Mouse (Mus musculus) olfactory bulb, adult 2 months (tissue): Measurements from ENCODE around the gene Atp2a3. TPM values are rescaled to one million over a fixed set of nuclear protein-coding genes. Genes with fewer than 3 reads are reported as not detected.
A peak's percentile ranks its signal among the peaks of the same experiment; 100 is the strongest.

Source experiments
- H3K27ac ChIP-seq: fragments of 200-500 bp; 2 replicates; pipeline ENCODE4 v1.5.1; 2012; ENCODE audit warnings: low read depth, low read length; ENCODE audit not compliant: insufficient read depth
- H3K4me1 ChIP-seq: fragments of 200-500 bp; 2 replicates; pipeline ENCODE4 v1.6.1; 2012; ENCODE audit warnings: low read length; ENCODE audit not compliant: control insufficient read depth, insufficient read depth
- H3K4me3 ChIP-seq: fragments of 200-500 bp; 2 replicates; pipeline ENCODE4 v1.5.1; 2012; ENCODE audit warnings: mild to moderate bottlenecking, low read depth, low read length, moderate library complexity; ENCODE audit not compliant: insufficient read depth
- CTCF ChIP-seq: fragments of 200-500 bp; IDR thresholded peaks from 2 replicates; pipeline ENCODE4 v1.5.1; 2012; ENCODE audit warnings: low read depth, mild to moderate bottlenecking, low read length, moderate library complexity; ENCODE audit not compliant: insufficient read depth
- POLR2A ChIP-seq: fragments of 200-500 bp; IDR thresholded peaks from 2 replicates; pipeline ENCODE4 v1.6.1; 2012; ENCODE audit warnings: mild to moderate bottlenecking, low read depth, low read length, moderate library complexity; ENCODE audit not compliant: insufficient read depth
- WGBS: fragments of 180-500 bp; shearing (Covaris S2); methylation state at CpG from one replicate; pipeline ENCODE4 v1.1.7; 2018; 5-methylcytosine and 5-hydroxymethylcytosine counted together
- polyA plus RNA-seq: library from polyadenylated mRNA; stranded (reverse); fragments of >200 nt; gene quantifications from 2 replicates; pipeline ENCODE4 v1.2.4, GENCODE M21; 2012; ENCODE audit warnings: low replicate concordance; ENCODE audit not compliant: missing spikeins, insufficient read depth, insufficient read length

Gene Atp2a3
- polyA plus RNA-seq, 1 experiment: not detected

DNA sequence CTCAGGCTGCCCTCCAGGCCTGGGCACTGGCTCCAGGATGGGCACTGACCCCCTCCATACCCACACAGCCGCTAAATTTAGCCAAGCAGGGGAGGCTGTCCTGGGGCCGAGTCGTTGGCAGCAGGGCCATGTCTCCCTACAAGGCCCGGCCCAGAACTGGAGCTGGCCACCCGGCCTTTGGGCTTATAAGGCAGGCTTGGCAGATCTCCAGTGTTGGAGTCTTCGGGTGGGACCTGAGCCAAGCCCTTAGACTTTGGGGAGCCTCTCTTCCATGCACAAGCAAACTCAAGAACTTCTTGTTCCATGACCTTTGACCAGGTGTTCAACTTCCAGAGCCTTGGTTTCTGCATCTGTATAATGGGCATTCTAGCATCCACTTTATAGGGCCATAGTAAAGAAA, 35.4 kb downstream of the Atp2a3 start:
- no peak for TF ChIP-seq CTCF
- no peak for TF ChIP-seq POLR2A
- WGBS: 58% methylated on average over 6 of the region's 6 CpGs
- no peak overlapping the region for H3K4me3 ChIP-seq
- H3K4me1 ChIP-seq: no peaks in the 10 kb centered on the region
- H3K27ac ChIP-seq: no peak overlapping the region

- TF ChIP-seq POLR2A (no peak), CTCF (no peak)
- no peaks in the 10 kb centered on the region for H3K4me1 ChIP-seq
- H3K27ac ChIP-seq: no peak overlapping the region
- 86% methylated on average over 2 of the region's 2 CpGs for WGBS
- H3K4me3 ChIP-seq: no peak overlapping the region
Observed at GRCm38 (mm10) chr11:72996781-72997180, 35.8 kb downstream of the Atp2a3 start.

DNA sequence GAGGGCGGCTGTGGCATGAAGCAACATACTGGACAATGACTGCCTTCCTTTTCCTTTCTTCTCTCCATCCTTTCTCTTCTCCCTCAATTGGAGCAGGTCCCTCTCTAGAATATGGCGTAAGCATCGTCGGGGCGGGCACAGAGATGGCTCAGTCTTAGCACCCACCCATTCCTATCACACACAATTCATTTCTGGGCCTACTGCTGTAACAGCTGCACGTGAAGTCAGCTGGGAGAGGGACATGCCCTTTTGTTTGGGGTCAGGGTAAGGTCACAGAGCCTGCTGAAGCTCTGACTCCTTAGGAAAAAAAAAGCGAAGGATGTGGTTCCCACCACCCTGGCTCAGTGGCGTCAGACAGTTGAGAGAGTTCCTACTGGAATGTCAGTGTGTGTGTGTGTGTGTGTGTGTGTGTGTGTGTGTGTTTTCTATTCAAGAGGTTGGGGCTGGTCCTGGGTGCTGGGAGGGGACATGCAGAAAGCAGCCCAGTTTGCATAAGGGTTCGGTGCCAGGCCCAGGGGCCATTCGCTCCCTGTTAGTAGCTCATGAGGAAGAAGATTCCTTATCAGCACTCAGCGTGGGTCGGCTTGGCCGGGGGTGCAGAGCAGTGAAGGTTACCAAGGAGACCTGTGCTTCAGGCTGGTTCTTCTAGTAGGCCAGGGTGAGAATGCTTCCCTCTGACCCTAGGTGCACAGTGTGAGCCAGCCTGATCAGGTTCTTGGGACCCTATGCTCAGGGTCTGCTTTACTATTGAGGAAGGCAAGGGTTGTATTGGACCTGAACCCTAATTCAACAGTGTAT, 36.8 kb downstream of the Atp2a3 start:
- WGBS: 89% methylated on average over 13 of the region's 13 CpGs
- TF ChIP-seq POLR2A (no peak), CTCF (no peak)
- Histone ChIP-seq H3K4me3 (no peak overlapping the region), H3K4me1 (no peaks in the 10 kb centered on the region), H3K27ac (no peak overlapping the region)

DNA sequence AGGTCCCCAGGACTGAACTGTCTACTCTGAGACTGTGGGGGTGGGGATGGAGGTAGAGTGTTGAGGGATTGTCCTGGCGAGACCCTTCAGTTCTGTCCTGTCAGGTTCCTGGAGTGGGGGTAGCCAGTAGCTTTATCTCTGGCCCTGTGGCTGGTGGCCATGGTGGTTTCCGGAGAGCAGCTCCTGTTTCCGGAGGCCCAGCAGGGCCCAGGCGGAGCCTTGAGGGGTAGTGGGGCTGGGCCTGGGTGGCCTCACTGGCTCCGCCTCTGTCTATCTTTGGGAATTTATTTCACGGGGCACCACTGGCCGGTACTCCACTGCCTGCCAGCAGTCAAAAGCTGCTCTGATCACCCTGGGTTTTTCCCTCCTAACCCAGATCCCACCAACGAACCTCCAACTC, 37.8 kb downstream of the Atp2a3 start, which contains the start of gene P2rx1:
Gene P2rx1, plus strand, starts transcription at position 333 of the 400 bp plus-strand sequence.
- no peaks in the 10 kb centered on the region for H3K4me1 ChIP-seq
- H3K27ac ChIP-seq: no peak within 1 kb of the TSS
- 73% methylated on average over 8 of the region's 8 CpGs for WGBS
- no peak for TF ChIP-seq POLR2A
- TF ChIP-seq CTCF: no peak
- no peak within 1 kb of the TSS for H3K4me3 ChIP-seq

DNA sequence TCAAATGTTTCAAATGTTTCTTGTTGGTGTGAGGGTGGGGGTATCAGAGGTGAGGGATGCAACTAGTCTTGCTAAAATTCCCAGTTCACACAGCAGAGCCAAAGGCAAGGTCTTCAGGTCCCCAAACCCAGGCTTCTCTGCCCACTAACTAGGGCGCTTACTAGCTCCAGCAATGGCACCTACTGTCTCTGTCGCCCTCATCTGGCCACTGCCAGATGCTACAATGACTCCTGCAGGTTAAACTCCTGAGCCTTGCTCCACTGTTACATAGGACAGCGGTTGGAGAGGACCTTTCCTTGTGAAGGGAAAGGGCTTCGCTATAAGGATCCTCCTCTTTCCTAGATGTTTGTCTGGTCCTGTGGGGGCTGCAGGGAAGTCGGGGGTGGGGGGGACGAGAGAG, 40.1 kb downstream of the Atp2a3 start:
- Histone ChIP-seq H3K27ac (no peak overlapping the region), H3K4me3 (no peak overlapping the region), H3K4me1 (no peaks in the 10 kb centered on the region)
- WGBS: 16% methylated on average over 6 of the region's 6 CpGs
- TF ChIP-seq POLR2A (no peak), CTCF (peak; percentile 36; the same call in 1 of the 2 replicates)

DNA sequence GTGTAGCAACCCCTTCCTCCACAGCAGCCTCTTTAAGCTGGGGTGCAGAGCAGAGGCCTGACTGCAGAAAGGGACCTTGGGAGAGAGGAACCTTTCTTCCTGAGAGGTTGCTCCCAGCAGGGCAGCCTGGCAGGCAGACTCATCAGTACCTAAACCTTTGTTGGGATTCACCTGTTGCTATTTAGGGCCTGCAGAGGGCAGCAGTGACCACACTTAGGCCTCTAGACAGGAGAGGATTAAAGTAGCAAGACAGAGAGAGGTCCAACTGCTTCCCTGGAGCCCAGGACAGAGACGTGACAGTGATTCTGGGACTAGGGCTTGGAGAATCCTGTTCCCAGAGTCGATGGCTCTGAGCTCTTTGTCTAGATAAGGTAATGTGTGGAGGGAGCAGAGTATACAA, 45.4 kb downstream of the Atp2a3 start:
- Histone ChIP-seq H3K4me3 (no peak overlapping the region), H3K4me1 (peaks cover 13% of the 10 kb centered on the region), H3K27ac (no peak overlapping the region)
- 26% methylated on average over 2 of the region's 2 CpGs for WGBS
- TF ChIP-seq CTCF (no peak), POLR2A (no peak)

DNA sequence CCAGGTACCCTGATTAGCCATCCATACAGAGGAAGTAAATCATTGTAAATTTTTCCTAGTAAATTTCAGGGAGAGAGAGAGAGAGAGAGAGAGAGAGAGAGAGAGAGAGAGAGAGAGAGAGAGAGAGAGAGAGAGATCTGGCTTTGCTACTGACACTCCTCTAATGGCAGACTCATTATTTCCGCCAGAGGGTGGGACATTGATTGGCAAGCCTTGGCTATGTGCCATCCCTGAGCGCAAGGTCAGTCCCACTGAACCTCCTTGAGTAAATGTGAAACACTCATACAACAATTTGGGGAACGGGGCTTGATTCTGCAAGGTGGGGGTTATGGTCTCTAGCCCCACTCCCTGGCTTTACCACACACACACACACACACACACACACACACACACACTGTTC, 46.1 kb downstream of the Atp2a3 start:
- TF ChIP-seq POLR2A: no peak
- no peak for TF ChIP-seq CTCF
- 27% methylated on average over 3 of the region's 3 CpGs for WGBS
- Histone ChIP-seq H3K27ac (no peak overlapping the region), H3K4me1 (peaks cover 13% of the 10 kb centered on the region), H3K4me3 (no peak overlapping the region)

- WGBS: 62% methylated on average over 11 of the region's 11 CpGs
- Histone ChIP-seq H3K4me3 (no peak overlapping the region), H3K27ac (no peak overlapping the region), H3K4me1 (peaks cover 13% of the 10 kb centered on the region)
- TF ChIP-seq CTCF (peak; percentile 83), POLR2A (no peak)
Observed at GRCm38 (mm10) chr11:73007698-73008481, 46.9 kb downstream of the Atp2a3 start.

DNA sequence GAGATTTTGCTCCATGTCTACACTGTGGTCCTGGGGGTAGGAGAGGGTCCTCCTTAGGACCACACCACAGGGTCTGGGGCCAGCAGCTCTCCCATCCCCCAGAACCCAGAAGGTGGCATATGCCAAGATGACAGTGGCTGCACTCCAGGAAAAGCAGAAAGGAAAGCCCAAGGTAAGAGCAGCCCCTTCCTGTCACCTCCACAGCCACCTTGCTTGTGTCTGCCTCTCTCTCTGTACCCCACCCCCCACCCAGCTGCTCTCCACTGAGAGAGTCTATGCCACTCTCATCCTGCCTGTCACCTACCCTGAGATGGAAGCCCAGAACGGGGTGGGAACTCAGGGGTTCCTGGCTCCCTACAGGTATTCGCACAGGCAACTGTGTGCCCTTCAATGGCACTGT, 47.9 kb downstream of the Atp2a3 start:
- 76% methylated on average over 2 of the region's 2 CpGs for WGBS
- peaks cover 17% of the 10 kb centered on the region for H3K4me1 ChIP-seq
- H3K4me3 ChIP-seq: no peak overlapping the region
- no peak overlapping the region for H3K27ac ChIP-seq
- TF ChIP-seq POLR2A (no peak), CTCF (no peak)
